Comparison of ENCODE assay signal across 10 mouse cellular contexts in the genomic region with DNA sequence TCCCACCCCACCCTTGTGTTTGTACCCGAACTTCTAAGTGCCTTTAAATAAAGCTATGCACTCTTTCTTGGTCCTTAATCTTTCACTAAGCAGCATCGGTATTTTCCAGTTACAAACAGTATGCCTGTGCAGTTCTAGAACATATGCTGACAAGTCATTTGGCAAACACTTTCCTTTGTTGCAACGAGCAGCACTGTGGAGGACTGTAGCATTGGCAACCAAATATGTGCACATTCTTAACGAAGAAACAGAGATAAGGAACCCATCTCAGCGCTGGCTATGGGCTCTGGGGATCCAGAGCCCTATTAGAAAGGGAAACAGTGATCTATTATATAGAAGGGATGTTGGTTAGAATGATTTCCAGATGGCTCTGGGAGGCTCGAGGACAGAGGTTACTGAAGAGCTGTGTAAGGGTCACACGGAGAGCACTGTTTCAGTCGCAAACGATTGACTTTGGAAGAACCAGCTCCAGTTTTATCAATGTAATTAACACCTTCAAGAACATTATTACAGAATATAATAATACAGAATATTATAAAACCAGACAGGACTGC.
DNase-seq lines count a peak whose midpoint lies in the region; ATAC-seq and TF ChIP-seq lines count a peak whose summit lies in the region.
"Had no signal": no experiment of that assay in that cellular context is flagged by ENCODE, and none has a peak within 500 bp of the region (broad histone marks: within the 10 kb centered on the region; RNA-seq: fewer than 3 reads in every experiment).

No protein-coding gene starts in this region.

- TF ChIP-seq POLR2A in kidney, adult 2 months (IDR thresholded peaks at IDR 0.05; ENCODE audit: low read depth, low read length): no peak

- TF ChIP-seq CTCF in kidney, adult 2 months (conservative IDR thresholded peaks at IDR 0.05; ENCODE audit: insufficient read depth, insufficient read length, low read depth, low read length): no peak

- H3K4me2 ChIP-seq in kidney, embryonic 15.5 days: no peak overlapping the region
- H3K4me2 ChIP-seq: liver, embryonic 15.5 days had no signal

- H3K27ac ChIP-seq in kidney, embryonic 15.5 days: 0 out of 2 replicates have a peak overlapping the region, but pooled peaks have one; percentile 10
- H3K27ac ChIP-seq in kidney, adult 2 months (ENCODE audit: insufficient read depth, low read depth, low read length): no peak overlapping the region
- H3K27ac ChIP-seq: liver, embryonic 15.5 days had no signal

- 59% methylated on average over 9 of the region's 9 CpGs for WGBS in kidney, embryonic 15.5 days
- WGBS in kidney, adult 2 months: 65% methylated on average over 9 of the region's 9 CpGs

- peaks cover 26% of the 10 kb centered on the region for H3K4me1 ChIP-seq in kidney, embryonic 15.5 days
- 0 out of 2 replicates have a peak, but pooled peaks cover 2% of the 10 kb centered on the region for H3K4me1 ChIP-seq in kidney, adult 2 months (ENCODE audit: control insufficient read depth, insufficient read depth, low read length)
- H3K4me1 ChIP-seq: liver, embryonic 15.5 days had no signal

- H3K9me3 ChIP-seq in kidney, embryonic 15.5 days (replicated peaks): no peaks in the 10 kb centered on the region
- H3K9me3 ChIP-seq: liver, embryonic 15.5 days had no signal

- intact Hi-C loops in left cerebral cortex, postnatal 14 days (cut with DNase I): loop anchor here (5.0 kb wide), 2 partner anchors 53 to 77 kb away; no protein-coding TSS in a partner anchor

- no peak for DNase-seq in kidney, adult 2 months
- DNase-seq in brain, adult 2 months (ENCODE audit: low read depth, low spot score): peak; percentile 84
- DNase-seq in heart, adult 8-10 months (ENCODE audit: low spot score): peak; percentile 28
- DNase-seq in left cerebral cortex, postnatal 14 days (ENCODE audit: low spot score in 2 of 2): peak; percentile 34 to 47
- no peak for DNase-seq in cerebellum, adult 11-12 months
- DNase-seq in adrenal gland, postnatal 10 days: no peak
- DNase-seq in gastrocnemius, postnatal 4 days (ENCODE audit: low spot score in 2 of 2): no peak
- DNase-seq: kidney, adult 18-20 months had no signal

- H3K36me3 ChIP-seq in kidney, embryonic 15.5 days: no peaks in the 10 kb centered on the region
- no peaks in the 10 kb centered on the region for H3K36me3 ChIP-seq in kidney, adult 2 months (ENCODE audit: control insufficient read depth, insufficient read depth, low read length)
- H3K36me3 ChIP-seq: liver, embryonic 15.5 days had no signal

- no peaks in the 10 kb centered on the region for H3K27me3 ChIP-seq in kidney, embryonic 15.5 days
- H3K27me3 ChIP-seq in kidney, adult 2 months (replicated peaks; ENCODE audit: control insufficient read depth, insufficient read depth, low read length): no peaks in the 10 kb centered on the region
- H3K27me3 ChIP-seq: liver, embryonic 15.5 days had no signal

- H3K4me3 ChIP-seq in kidney, embryonic 15.5 days (replicated peaks): no peak overlapping the region
- H3K4me3 ChIP-seq in kidney, adult 2 months (ENCODE audit: insufficient read depth, low read depth, low read length): no peak overlapping the region
- H3K4me3 ChIP-seq: liver, embryonic 15.5 days had no signal

- H3K9ac ChIP-seq in kidney, embryonic 15.5 days: no peak overlapping the region
- H3K9ac ChIP-seq: liver, embryonic 15.5 days had no signal

- no peak for ATAC-seq in kidney, embryonic 15.5 days (replicated peaks; ENCODE audit: low FRiP score)

Comparison
In these comparisons a context has a peak if more than half of its experiments do, and no peak if none do; other contexts are left out.
1. DNase-seq: peak in brain, adult 2 months (single experiment), heart, adult 8-10 months (single experiment) and left cerebral cortex, postnatal 14 days (2 of 2); none in kidney, adult 2 months (single experiment), cerebellum, adult 11-12 months (single experiment), adrenal gland, postnatal 10 days (single experiment) and gastrocnemius, postnatal 4 days (0 of 2).